Mouse (Mus musculus): ENCODE results near the gene Krtap28-13. TPM values are rescaled to one million over a fixed set of nuclear protein-coding genes. Genes with fewer than 3 reads are reported as not detected.
A peak's percentile ranks its signal among the peaks of the same experiment; 100 is the strongest.

Gene Krtap28-13
- polyA plus RNA-seq, 1 experiment, result not detected

GRCm38 (mm10) chr1:83044882-83045427 lies 15.8 kb upstream of the Krtap28-13 start, which contains the start of gene Gm47969:
Gene Gm47969, plus strand, starts transcription at chr1:83044932.
- TF ChIP-seq POLR2A (IDR thresholded peaks at IDR 0.05; ENCODE audit: borderline replicate concordance, extremely low read depth, insufficient read depth, insufficient read length, poor library complexity, severe bottlenecking) (no peak), CTCF (IDR thresholded peaks at IDR 0.05; ENCODE audit: borderline replicate concordance, extremely low read depth, insufficient read depth, insufficient read length) (no peak)

GRCm38 (mm10) chr1:83058481-83058880 lies 2.2 kb upstream of the Krtap28-13 start:
- TF ChIP-seq POLR2A (IDR thresholded peaks at IDR 0.05; ENCODE audit: borderline replicate concordance, extremely low read depth, insufficient read depth, insufficient read length, poor library complexity, severe bottlenecking) (no peak), CTCF (IDR thresholded peaks at IDR 0.05; ENCODE audit: borderline replicate concordance, extremely low read depth, insufficient read depth, insufficient read length) (no peak)
- DNase-seq (ENCODE audit: low read depth), result no peak

More at GRCm38 (mm10) chr1:83044882-83045427, 15.8 kb upstream of the Krtap28-13 start, which contains the start of gene Gm47969:
- no peak for DNase-seq (ENCODE audit: low read depth)

GRCm38 (mm10) chr1:83059278-83059677 lies 1.5 kb upstream of the Krtap28-13 start, which contains the start of gene A030005K14Rik:
Gene A030005K14Rik, minus strand, starts transcription at chr1:83059378.
- no peak for DNase-seq (ENCODE audit: low read depth)
- TF ChIP-seq CTCF (IDR thresholded peaks at IDR 0.05; ENCODE audit: borderline replicate concordance, extremely low read depth, insufficient read depth, insufficient read length) (no peak), POLR2A (IDR thresholded peaks at IDR 0.05; ENCODE audit: borderline replicate concordance, extremely low read depth, insufficient read depth, insufficient read length, poor library complexity, severe bottlenecking) (no peak)

DNA sequence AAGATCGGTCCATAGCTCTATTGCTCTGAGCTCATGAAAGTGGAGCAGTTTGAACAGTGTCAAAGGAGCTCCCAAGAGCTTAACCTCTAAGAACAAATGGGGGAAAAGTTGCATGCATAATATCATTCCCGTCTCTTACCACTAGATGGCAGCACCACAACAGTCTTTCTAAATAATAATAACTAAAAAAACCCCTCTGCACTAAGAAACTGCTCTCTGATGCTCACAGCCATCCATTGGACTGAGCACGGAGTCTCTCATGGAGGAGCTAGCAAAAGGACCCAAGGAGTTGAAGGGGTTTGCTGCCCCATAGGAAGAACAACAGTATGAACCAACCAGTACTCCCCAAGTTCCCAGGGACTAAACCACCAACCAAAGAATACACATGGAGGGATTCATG lies 4.1 kb downstream of the Krtap28-13 start:
- DNase-seq (ENCODE audit: low read depth), result peak; percentile 62
- TF ChIP-seq CTCF (IDR thresholded peaks at IDR 0.05; ENCODE audit: borderline replicate concordance, extremely low read depth, insufficient read depth, insufficient read length), result peak; percentile 14; the same call in 1 of the 2 replicates
- no peak for TF ChIP-seq POLR2A (IDR thresholded peaks at IDR 0.05; ENCODE audit: borderline replicate concordance, extremely low read depth, insufficient read depth, insufficient read length, poor library complexity, severe bottlenecking)

DNA sequence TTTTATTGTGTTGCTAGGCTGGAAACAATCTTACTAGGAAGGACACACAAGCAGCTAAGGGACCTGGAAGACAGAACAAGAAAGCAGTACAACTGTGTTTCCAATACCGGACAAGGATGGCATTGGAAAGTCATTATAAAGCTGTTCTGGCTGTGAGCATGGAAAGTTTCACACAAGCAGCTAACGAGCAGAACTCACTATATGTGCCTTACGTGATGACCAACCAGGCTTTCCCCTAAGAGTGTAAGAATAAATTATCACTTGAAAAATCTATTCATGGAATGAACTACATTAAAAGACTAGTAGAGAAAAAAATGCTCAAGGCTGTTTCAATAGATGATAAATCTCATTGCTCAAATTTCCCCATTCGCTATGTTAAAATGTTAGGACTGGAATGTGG lies 5.8 kb downstream of the Krtap28-13 start:
- TF ChIP-seq CTCF (IDR thresholded peaks at IDR 0.05; ENCODE audit: borderline replicate concordance, extremely low read depth, insufficient read depth, insufficient read length) (no peak), POLR2A (IDR thresholded peaks at IDR 0.05; ENCODE audit: borderline replicate concordance, extremely low read depth, insufficient read depth, insufficient read length, poor library complexity, severe bottlenecking) (no peak)
- DNase-seq (ENCODE audit: low read depth), result peak; percentile 4

DNA sequence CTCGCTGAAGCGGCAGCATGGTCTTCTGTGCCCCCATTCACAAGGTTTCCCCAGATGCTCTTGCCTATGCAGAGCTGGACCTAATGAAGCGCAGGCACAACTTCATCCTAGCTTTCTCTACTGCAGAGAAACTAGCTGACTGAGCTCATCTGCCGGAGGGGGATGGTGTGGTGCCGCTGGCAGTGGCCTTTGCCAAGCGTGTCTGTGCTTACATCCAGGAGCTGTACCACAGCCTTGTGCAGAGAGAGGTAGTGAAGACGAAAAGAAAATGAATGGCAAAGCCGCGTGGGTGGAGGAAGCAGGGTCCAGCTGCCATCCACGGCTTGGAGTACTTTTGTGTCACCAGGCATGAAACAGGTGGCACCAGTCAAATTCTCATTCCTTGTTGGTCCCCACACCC lies 6.5 kb downstream of the Krtap28-13 start:
- peak; percentile 5 for DNase-seq (ENCODE audit: low read depth)

GRCm38 (mm10) chr1:83075526-83076189 lies 14.9 kb downstream of the Krtap28-13 start:
- no peak for DNase-seq (ENCODE audit: low read depth)
- no peak for TF ChIP-seq CTCF (IDR thresholded peaks at IDR 0.05; ENCODE audit: borderline replicate concordance, extremely low read depth, insufficient read depth, insufficient read length)

More for the DNA sequence above, 6.5 kb downstream of the Krtap28-13 start:
- no peak for TF ChIP-seq CTCF (IDR thresholded peaks at IDR 0.05; ENCODE audit: borderline replicate concordance, extremely low read depth, insufficient read depth, insufficient read length)
- no peak for TF ChIP-seq POLR2A (IDR thresholded peaks at IDR 0.05; ENCODE audit: borderline replicate concordance, extremely low read depth, insufficient read depth, insufficient read length, poor library complexity, severe bottlenecking)

- peak; percentile 88 for DNase-seq (ENCODE audit: low read depth)
- TF ChIP-seq CTCF (IDR thresholded peaks at IDR 0.05; ENCODE audit: borderline replicate concordance, extremely low read depth, insufficient read depth, insufficient read length) (peak; percentile 80; the same call in 1 of the 2 replicates), POLR2A (IDR thresholded peaks at IDR 0.05; ENCODE audit: borderline replicate concordance, extremely low read depth, insufficient read depth, insufficient read length, poor library complexity, severe bottlenecking) (no peak)
Measured at GRCm38 (mm10) chr1:83076190-83076917, 15.6 kb downstream of the Krtap28-13 start.

DNA sequence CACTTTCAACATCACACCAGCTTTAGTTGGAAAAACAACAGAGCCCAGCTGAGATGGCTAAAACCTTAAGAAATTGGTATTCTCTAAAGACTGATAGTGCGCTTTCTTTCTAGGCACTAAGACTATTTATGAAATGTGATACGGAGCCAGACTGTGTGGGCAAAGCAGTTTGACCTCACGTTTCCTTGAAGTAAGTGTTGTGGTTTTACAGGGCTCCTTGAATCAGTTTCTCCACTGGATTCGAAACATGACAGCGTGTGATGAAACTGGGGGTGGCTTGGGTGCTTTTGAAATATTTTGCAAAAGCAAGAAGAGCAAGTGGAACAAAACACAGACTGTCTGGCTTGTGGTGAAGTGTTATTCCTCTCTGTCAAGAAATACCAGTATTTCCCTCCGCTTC lies 16.3 kb downstream of the Krtap28-13 start:
- no peak for TF ChIP-seq CTCF (IDR thresholded peaks at IDR 0.05; ENCODE audit: borderline replicate concordance, extremely low read depth, insufficient read depth, insufficient read length)
- TF ChIP-seq POLR2A (IDR thresholded peaks at IDR 0.05; ENCODE audit: borderline replicate concordance, extremely low read depth, insufficient read depth, insufficient read length, poor library complexity, severe bottlenecking), result no peak

DNA sequence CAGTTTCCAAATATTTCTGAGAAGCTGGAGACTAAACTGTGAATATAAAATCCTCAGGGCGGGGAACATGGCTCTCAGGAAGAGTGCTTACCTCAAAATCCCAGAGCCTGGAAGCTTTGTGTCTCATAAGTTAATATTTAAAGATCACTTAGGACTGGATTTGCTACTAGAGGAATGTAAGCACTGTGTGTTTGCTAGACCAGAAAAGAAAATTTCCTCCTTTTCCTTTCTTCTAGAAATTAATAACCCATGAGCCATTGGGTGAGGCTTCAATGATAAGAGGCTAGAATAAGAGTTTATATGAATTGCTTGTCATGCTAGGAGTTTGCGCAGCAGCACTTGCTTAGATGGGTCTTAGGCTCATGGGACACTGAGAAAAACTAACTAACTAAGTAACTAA lies 24.1 kb downstream of the Krtap28-13 start:
- DNase-seq (ENCODE audit: low read depth), result no peak
- no peak for TF ChIP-seq POLR2A (IDR thresholded peaks at IDR 0.05; ENCODE audit: borderline replicate concordance, extremely low read depth, insufficient read depth, insufficient read length, poor library complexity, severe bottlenecking)
- TF ChIP-seq CTCF (IDR thresholded peaks at IDR 0.05; ENCODE audit: borderline replicate concordance, extremely low read depth, insufficient read depth, insufficient read length), result no peak

More for the DNA sequence above, 16.3 kb downstream of the Krtap28-13 start:
- DNase-seq (ENCODE audit: low read depth), result no peak

GRCm38 (mm10) chr1:83091268-83091667 lies 30.5 kb downstream of the Krtap28-13 start:
- TF ChIP-seq POLR2A (IDR thresholded peaks at IDR 0.05; ENCODE audit: borderline replicate concordance, extremely low read depth, insufficient read depth, insufficient read length, poor library complexity, severe bottlenecking) (no peak), CTCF (IDR thresholded peaks at IDR 0.05; ENCODE audit: borderline replicate concordance, extremely low read depth, insufficient read depth, insufficient read length) (no peak)
- DNase-seq (ENCODE audit: low read depth), result no peak

All from brain, embryonic 14.5 days (tissue).